Mouse (Mus musculus): ENCODE data around the gene Kdm3a. TPM values are rescaled to one million over a fixed set of nuclear protein-coding genes. Genes with fewer than 3 reads are reported as not detected.

Gene Kdm3a
- total RNA-seq, 2 experiments from 2014 or later, result 48.9 to 53.7 TPM

DNA sequence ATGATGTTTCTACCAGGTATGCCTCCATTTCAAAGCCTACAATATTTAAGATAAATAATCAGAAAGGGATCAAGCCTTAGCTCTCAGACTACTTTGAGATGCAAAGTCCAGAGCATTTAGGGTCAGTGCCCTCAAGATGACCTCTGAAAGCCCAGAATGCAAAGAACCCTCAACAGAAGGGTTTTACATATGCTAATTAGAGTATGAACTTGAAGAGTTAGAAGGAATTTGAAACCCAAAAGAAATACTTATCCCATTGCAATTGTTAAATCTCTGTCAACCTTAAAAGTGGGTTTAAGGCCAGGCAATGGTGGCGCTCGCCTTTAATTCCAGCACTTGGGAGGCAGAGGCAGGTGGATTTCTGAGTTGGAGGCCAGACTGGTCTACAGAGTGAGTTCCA lies 6.8 kb downstream of the Kdm3a start:
- no peak for DNase-seq (ENCODE audit: extremely low spot score in 1 of 2, low spot score in 2 of 2)
- no peak for TF ChIP-seq CTCF (IDR thresholded peaks at IDR 0.05)
- Histone ChIP-seq H3K4me3 (no peak overlapping the region), H3K27ac (no peak overlapping the region)
- intact Hi-C loops (cut with DNase I), result no loop called here

DNA sequence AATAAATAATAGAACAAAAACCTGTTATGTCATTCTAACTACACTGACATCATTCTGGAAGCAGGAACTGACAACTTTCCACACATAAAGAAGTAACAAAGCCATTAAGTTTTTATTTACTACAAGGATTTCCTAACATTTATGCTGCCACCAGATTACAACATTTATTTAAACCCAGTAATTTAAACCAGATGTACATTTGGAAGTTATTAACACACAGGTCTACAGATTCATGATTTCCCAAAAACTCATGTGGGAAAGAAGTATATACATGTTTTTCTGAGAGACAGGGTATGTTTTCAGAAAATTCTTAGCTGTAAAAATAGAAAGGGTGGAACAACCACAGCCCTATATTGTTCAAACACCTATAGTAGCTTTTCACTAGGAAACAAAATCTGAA lies 8.1 kb downstream of the Kdm3a start:
- intact Hi-C loops (cut with DNase I), result no loop called here
- H3K27ac ChIP-seq, result no peak overlapping the region
- no peak overlapping the region for H3K4me3 ChIP-seq
- DNase-seq (ENCODE audit: extremely low spot score in 1 of 2, low spot score in 2 of 2), result no peak
- TF ChIP-seq CTCF (IDR thresholded peaks at IDR 0.05), result no peak

DNA sequence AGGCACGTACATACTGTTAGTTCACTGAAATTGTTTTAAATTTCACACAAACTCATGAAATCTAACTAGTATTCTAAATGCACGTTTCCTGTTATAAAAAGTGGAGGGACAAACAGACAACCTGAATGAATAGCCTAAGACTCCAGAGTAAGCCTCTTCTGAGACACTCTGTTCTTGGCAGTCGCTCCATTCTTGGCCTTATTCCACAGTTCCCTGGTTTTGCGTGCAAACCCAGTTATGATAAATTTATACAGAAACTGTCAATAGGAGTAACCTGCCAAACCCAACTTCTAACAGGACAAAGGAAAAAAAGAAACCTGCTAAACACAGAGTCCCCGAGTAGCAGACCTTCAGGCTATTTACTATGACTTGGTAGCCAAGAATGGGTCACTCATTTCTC lies 10.8 kb downstream of the Kdm3a start:
- Histone ChIP-seq H3K4me3 (no peak overlapping the region), H3K27ac (peak overlapping the region; percentile 38; the same call in 1 of the 2 replicates)
- intact Hi-C loops (cut with DNase I), result no loop called here
- no peak for TF ChIP-seq CTCF (IDR thresholded peaks at IDR 0.05)
- DNase-seq (ENCODE audit: extremely low spot score in 1 of 2, low spot score in 2 of 2), result no peak

DNA sequence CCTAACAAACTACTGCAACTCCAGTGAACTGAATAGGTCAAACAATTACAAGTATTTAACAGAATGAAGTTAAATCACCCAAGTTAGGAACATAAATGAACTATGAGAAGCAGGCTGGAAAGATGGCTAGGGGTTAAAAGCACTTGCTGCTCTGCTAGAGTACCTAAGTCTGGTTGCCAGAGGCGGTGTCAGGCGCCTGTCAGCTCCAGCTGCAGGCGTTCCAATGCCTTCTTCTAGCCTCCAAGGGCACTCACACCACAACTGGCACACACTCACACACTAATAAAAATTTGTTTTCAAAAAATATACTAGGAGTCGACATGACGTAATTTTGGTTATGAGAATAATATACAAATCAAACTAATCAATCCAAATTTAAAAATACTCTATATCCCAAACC lies 11.2 kb downstream of the Kdm3a start:
- Histone ChIP-seq H3K4me3 (no peak overlapping the region), H3K27ac (peak overlapping the region; percentile 38; the same call in 1 of the 2 replicates)
- no peak for DNase-seq (ENCODE audit: extremely low spot score in 1 of 2, low spot score in 2 of 2)
- no peak for TF ChIP-seq CTCF (IDR thresholded peaks at IDR 0.05)
- intact Hi-C loops (cut with DNase I), result no loop called here

DNA sequence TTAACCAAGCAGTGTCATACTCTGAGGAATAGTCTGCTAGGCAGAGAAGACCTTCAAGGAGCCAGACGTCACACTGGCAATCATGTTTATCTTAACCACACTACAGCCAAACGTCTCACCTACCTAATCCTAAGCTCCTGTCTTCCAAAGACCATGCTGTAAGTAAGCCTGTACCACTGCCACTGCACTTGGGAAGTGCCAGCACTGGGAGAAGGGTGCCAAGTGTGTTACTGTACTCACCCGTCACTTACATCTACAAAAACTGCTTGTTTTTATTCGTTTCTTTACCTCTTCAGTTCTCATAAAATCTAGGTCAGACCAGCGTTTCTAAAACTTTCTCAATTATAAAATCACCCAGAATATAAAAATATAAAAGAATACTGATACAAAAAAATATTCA lies 15.8 kb downstream of the Kdm3a start:
- intact Hi-C loops (cut with DNase I), result no loop called here
- Histone ChIP-seq H3K27ac (no peak overlapping the region), H3K4me3 (no peak overlapping the region)
- no peak for DNase-seq (ENCODE audit: extremely low spot score in 1 of 2, low spot score in 2 of 2)
- TF ChIP-seq CTCF (IDR thresholded peaks at IDR 0.05), result no peak

DNA sequence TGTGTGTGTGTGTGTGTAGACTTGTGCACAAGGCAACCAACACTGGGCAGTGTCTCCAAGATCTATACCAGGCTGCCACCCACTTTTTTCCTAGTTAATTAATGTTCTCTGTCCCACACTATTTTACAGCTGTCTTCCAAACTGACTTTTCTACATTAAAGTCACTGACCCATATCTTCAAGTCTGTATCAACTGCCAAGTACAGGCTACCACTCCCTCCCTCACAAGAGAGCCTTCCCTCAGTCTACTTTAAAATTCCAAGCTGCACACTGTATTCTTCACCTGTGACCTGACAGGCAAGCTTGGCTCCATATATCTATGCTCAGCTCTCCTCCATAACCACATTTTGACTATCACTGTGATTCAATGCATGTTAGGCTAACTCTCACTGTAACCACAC lies 19.6 kb downstream of the Kdm3a start:
- no peak for TF ChIP-seq CTCF (IDR thresholded peaks at IDR 0.05)
- H3K4me3 ChIP-seq, result no peak overlapping the region
- no peak for DNase-seq (ENCODE audit: extremely low spot score in 1 of 2, low spot score in 2 of 2)
- intact Hi-C loops (cut with DNase I), result no loop called here
- no peak overlapping the region for H3K27ac ChIP-seq

DNA sequence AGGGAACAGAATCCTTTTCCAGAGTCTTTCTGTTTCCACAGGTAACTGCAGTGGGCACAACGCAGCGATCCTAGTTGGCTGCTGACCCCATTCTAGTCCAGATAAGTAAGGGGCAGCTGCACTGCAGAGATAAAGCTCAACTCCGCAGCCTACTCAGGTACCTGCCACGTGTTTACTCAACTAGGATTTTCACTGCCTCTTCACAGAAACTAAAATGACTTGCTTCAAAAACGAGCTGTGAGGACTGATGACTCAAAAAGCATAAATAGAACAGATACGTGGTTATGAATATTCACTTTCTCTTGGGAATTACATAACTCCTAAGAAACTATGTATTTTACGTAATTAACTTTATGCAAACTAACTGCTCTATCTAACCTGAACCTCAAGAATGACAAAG lies 22.8 kb downstream of the Kdm3a start:
- peak in 1 of 2 experiments; percentile 36 for DNase-seq (ENCODE audit: extremely low spot score in 1 of 2, low spot score in 2 of 2)
- TF ChIP-seq CTCF (IDR thresholded peaks at IDR 0.05), result no peak
- H3K27ac ChIP-seq, result peak overlapping the region; percentile 91
- no peak overlapping the region for H3K4me3 ChIP-seq
- intact Hi-C loops (cut with DNase I), result loop anchor here (2.0 kb wide), 1 partner anchor 195 kb away; no protein-coding TSS in a partner anchor

DNA sequence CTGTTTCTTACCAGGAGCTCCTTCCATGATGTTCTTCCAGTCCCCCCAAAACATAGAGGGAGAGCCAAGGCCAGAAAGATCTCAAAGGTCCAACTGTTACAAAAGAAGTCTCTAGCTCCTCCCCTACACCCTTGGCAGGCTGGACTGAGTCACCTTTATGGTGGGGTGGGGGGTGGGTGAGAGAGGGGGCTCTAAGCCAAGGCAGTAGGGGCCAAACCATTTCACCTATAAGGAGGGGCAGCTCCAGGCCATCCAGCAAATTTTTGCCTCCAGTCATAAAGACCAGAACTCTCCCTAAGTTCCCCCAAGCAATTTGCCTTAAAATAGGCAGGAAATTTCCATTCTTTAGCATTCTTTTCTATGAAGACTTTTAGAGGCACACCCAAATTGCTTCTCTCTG lies 23.8 kb downstream of the Kdm3a start:
- Histone ChIP-seq H3K27ac (peak overlapping the region; percentile 81; the same call in 1 of the 2 replicates), H3K4me3 (no peak overlapping the region)
- intact Hi-C loops (cut with DNase I), result no loop called here
- DNase-seq (ENCODE audit: extremely low spot score in 1 of 2, low spot score in 2 of 2), result no peak
- TF ChIP-seq CTCF (IDR thresholded peaks at IDR 0.05), result no peak

DNA sequence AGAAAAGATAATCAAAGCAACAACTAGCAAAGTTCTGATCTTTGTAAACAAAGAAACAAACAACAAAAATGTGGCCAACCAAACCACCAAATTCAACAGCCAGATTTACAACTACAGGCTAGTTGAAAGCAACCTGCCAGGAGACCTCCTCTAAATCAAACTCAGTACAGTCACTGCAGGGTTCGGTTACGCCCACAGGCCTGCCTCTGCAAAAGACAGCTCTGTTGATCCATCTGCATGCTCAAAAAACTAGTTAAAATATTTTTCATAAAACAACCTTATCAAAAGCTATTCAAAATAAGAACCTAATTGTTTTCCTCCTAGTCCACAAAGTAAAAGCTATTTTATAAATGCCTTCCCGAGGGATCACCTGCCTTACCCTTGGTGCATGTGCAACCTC lies 25.0 kb downstream of the Kdm3a start:
- DNase-seq (ENCODE audit: extremely low spot score in 1 of 2, low spot score in 2 of 2), result no peak
- no peak for TF ChIP-seq CTCF (IDR thresholded peaks at IDR 0.05)

DNA sequence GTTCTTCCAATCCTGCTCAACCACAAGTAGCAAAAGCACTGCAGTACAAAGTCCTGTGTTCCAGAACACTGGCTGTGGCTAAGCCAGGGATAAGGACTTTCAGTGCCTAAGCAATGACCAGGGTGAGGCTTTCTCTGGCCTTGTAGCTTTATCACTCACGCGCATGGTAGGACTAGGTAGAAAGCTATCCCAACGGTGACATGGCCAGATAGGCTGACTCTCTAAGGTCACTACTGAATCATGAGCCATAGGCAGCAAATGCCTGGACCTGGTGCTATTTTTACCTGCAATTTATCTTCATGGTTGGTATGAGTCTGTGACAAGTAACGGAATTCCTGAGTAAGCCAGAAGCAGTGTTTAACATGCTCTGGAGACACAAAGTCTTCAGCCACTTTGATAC lies 42.6 kb downstream of the Kdm3a start:
- no peak for DNase-seq (ENCODE audit: extremely low spot score in 1 of 2, low spot score in 2 of 2)
- no peak overlapping the region for H3K27ac ChIP-seq
- TF ChIP-seq CTCF (IDR thresholded peaks at IDR 0.05), result no peak
- H3K4me3 ChIP-seq, result no peak overlapping the region
- intact Hi-C loops (cut with DNase I), result loop anchor here (10.0 kb wide), 1 partner anchor 305 kb away; no protein-coding TSS in a partner anchor

More for the DNA sequence above, 25.0 kb downstream of the Kdm3a start:
- H3K4me3 ChIP-seq, result no peak overlapping the region
- intact Hi-C loops (cut with DNase I), result no loop called here
- peak overlapping the region; percentile 51; the same call in 1 of the 2 replicates for H3K27ac ChIP-seq

DNA sequence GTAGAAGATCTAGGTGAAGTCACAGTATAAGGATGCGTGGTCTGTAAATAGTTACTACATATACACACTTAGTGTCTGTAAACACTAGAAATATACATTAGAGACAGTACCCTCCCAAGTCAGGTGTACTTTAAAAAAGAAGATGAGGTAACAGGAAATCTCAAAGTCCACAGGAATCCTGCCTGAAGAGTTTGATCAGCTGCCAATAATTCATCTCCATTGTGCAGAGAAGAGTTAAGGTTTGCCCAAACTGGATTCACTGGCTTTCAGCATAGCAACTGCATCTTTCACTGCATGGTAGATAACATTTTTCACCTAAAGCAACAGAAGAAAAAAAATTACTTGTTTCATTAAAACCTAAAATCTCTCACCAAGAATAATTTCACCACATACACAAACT lies 43.4 kb downstream of the Kdm3a start:
- no peak overlapping the region for H3K4me3 ChIP-seq
- TF ChIP-seq CTCF (IDR thresholded peaks at IDR 0.05), result no peak
- H3K27ac ChIP-seq, result no peak overlapping the region
- DNase-seq (ENCODE audit: extremely low spot score in 1 of 2, low spot score in 2 of 2), result no peak
- intact Hi-C loops (cut with DNase I), result no loop called here

DNA sequence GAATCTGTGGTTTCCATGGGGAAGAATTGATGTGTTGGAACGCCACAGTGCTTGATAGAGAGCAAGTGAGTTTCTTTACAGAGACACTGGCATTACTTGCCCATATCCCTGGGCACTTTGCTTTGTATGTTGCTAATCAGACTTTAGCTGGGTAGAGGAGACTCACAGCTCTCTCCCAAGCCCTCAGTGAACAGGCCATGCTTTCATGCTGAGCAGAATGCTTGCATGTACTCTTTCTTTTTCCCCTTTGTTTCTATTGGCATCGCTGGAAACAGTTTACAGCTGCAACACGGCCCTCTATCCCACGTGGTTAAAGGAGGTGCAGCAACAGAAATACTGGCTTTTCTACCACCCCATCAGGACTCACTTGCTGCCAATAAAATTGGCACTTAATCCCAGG lies 49.6 kb downstream of the Kdm3a start:
- no peak for DNase-seq (ENCODE audit: extremely low spot score in 1 of 2, low spot score in 2 of 2)
- no peak overlapping the region; the same call in 1 of the 2 replicates for H3K27ac ChIP-seq
- intact Hi-C loops (cut with DNase I), result no loop called here

DNA sequence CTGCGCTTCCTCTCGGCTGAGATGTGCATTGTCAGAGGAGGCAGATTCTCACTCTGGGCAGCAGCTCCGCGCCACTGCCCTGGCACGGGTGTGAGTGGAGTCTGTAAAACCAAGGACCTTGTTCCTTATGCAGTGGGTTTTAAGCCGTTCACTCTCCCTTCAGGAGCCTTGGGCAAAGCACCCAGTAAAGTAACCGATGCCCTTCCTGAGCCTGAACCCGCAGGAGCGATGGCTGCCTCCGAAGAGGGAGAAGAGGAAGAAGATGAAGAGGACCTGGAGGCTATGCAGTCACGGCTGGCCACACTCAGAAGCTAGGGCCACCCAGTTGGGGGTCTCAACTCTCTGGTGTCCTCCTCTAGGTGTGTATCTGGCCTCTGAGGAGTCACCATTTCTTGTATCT lies 53.3 kb downstream of the Kdm3a start:
- intact Hi-C loops (cut with DNase I), result no loop called here
- H3K4me3 ChIP-seq, result no peak overlapping the region
- DNase-seq (ENCODE audit: extremely low spot score in 1 of 2, low spot score in 2 of 2), result no peak
- TF ChIP-seq CTCF (IDR thresholded peaks at IDR 0.05), result no peak
- no peak overlapping the region for H3K27ac ChIP-seq

More for the DNA sequence above, 49.6 kb downstream of the Kdm3a start:
- no peak overlapping the region for H3K4me3 ChIP-seq
- no peak for TF ChIP-seq CTCF (IDR thresholded peaks at IDR 0.05)
